Mouse (Mus musculus) spleen, adult 12 weeks (tissue): Measurements from ENCODE around the gene Cd300lg.

Source experiments
- DNase-seq: peaks from one replicate; pipeline ENCODE4 v3.0.0; 2022; ENCODE audit warnings: low spot score

Cd300lg gene

GRCm38 (mm10) chr11:102025991-102026660 lies 15.2 kb upstream of the Cd300lg start:
- DNase-seq = no peak

GRCm38 (mm10) chr11:102026694-102027360 lies 14.5 kb upstream of the Cd300lg start:
- no peak for DNase-seq

GRCm38 (mm10) chr11:102027361-102028017 lies 13.8 kb upstream of the Cd300lg start:
- DNase-seq = no peak

- no peak for DNase-seq
Measured at GRCm38 (mm10) chr11:102028087-102028816, 13.1 kb upstream of the Cd300lg start, which contains the start of gene Mpp3. Gene Mpp3 (minus strand): TSS chr11:102028461.

GRCm38 (mm10) chr11:102029304-102029703 lies 12.0 kb upstream of the Cd300lg start:
- DNase-seq = no peak

- DNase-seq = no peak
Measured at GRCm38 (mm10) chr11:102029966-102030365, 11.3 kb upstream of the Cd300lg start.

GRCm38 (mm10) chr11:102031149-102031548 lies 10.2 kb upstream of the Cd300lg start:
- DNase-seq = no peak

- no peak for DNase-seq
Measured at GRCm38 (mm10) chr11:102033055-102033591, 8.2 kb upstream of the Cd300lg start.

GRCm38 (mm10) chr11:102034887-102035286 lies 6.4 kb upstream of the Cd300lg start:
- no peak for DNase-seq

GRCm38 (mm10) chr11:102035456-102035960 lies 5.8 kb upstream of the Cd300lg start:
- no peak for DNase-seq

GRCm38 (mm10) chr11:102036336-102036735 lies 5.0 kb upstream of the Cd300lg start:
- DNase-seq = no peak

GRCm38 (mm10) chr11:102037789-102038188 lies 3.5 kb upstream of the Cd300lg start:
- no peak for DNase-seq

GRCm38 (mm10) chr11:102039487-102040137 lies 1.7 kb upstream of the Cd300lg start:
- DNase-seq = no peak

- DNase-seq = peak; percentile 60
Measured at GRCm38 (mm10) chr11:102040138-102040524, 1.2 kb upstream of the Cd300lg start.

GRCm38 (mm10) chr11:102040646-102041045 lies 663 bp upstream of the Cd300lg start:
- no peak for DNase-seq

GRCm38 (mm10) chr11:102042971-102043370 lies 1.7 kb downstream of the Cd300lg start:
- DNase-seq = no peak

- DNase-seq = no peak
Measured at GRCm38 (mm10) chr11:102043381-102043780, 2.1 kb downstream of the Cd300lg start.

- DNase-seq = no peak
Measured at GRCm38 (mm10) chr11:102044691-102045212, 3.4 kb downstream of the Cd300lg start.

- DNase-seq = no peak
Measured at GRCm38 (mm10) chr11:102046607-102047006, 5.3 kb downstream of the Cd300lg start.

- DNase-seq = no peak
Measured at GRCm38 (mm10) chr11:102049875-102050482, 8.7 kb downstream of the Cd300lg start.

- no peak for DNase-seq
Measured at GRCm38 (mm10) chr11:102051541-102051940, 10.2 kb downstream of the Cd300lg start.
